Mouse (Mus musculus) lung, postnatal 0 days (tissue): Measurements from ENCODE around the gene Rbfox2.

Experiments used
- CTCF ChIP-seq: IDR thresholded peaks from 2 replicates; pipeline ENCODE4 v1.5.1; 2016; ENCODE audit warnings: antibody characterized with exemption, mild to moderate bottlenecking
- EP300 ChIP-seq: IDR thresholded peaks from 2 replicates; pipeline ENCODE4 v1.6.1; 2016; ENCODE audit warnings: antibody characterized with exemption, mild to moderate bottlenecking, control low read depth

DNA sequence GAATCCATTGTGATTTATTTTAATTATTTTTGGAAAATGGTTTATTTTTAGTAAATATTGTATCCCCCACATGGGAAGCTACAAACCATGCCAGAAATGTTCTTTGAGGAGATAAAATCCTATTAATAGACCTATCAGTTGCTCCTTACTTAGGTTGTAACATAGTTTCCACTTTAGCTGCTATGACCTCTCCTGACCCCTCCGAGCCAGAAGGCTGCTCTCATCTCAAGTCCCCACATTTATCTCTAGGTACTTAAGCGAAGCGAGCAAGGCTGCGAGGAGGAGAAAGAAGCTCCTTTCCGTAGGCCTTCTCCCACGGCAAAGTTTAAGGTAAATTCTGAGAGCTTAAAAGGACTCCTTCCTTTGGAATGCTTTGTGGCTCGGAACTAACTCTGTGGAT is 94.0 kb downstream of the Rbfox2 start:
- TF ChIP-seq EP300 (no peak), CTCF (no peak)
